Mouse (Mus musculus) urinary bladder, postnatal 4 days (tissue): ENCODE data around the gene Klhl31.

Experiments
- DNase-seq, 2 experiments: peaks; one replicate each; pipeline ENCODE4 v3.0.0; 2021 to 2022; ENCODE audit warnings: low spot score in 2 of 2

Gene Klhl31

DNA sequence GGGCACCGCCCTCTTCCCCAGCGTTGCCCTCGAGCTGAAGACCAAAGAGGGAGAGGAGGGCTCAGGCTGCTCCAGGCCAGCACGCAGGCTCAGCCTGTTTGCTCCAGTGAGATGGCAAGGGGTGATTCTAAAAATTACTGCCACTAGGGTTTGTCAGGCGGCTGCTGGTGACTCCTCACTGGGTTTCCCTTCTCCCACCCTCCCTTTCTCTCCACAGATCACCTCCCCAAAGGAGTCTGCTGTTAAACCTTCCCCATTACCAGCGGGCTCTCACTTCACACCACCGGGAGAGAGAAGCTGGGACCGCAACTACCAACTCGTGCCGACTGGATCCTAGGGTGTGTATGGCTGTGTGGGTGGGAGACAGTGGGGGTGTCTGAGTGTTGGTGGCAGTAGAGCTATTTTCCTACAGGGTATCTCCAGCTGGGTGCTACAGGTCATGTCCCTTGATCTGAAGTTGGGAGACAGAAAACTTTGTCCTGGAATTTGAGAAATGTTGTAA lies at the start of gene Klhl31:
TSS of gene Klhl31 (plus strand) at position 51 of the 502 bp plus-strand sequence.
- no peak for DNase-seq

DNA sequence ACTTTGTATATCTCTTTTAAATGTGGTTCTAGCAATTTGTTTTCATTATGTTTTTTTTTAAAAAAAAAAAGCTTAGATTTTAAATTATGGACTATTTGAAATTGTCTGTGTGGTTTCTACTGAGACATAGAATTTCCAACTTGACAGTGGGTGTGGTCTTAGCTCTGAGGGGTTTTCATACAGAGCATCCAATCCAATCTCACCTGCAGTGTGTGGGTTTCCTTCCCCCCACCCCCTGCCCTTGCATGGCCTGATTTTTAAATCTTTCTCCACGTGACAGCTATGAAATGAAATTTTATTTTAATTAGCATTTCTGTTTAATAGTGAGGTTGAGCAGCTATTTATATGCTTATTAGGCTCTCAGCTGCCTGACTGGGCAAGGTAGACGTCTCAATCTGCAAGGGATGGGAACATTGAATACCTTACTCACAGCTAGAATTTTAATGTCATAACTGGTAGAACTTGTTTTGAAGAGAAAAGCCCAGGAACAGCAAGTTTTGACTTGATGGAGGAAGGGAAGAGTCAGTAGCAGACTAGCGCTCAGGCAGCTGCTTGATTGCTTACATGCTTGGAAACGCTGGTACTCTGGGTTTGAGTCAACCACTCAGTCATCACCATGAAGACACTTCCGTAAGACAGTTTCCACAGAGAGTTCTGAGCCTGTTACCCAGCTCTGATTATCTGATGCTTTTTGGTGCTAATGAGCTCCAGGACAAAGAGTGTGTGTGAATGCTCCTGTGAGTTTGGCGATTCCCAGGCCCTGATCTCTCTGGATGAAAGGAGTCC lies 49.3 kb upstream of the Klhl31 start:
- no peak for DNase-seq

GRCm38 (mm10) chr9:77587616-77588015 lies 48.7 kb upstream of the Klhl31 start:
- DNase-seq: no peak

DNA sequence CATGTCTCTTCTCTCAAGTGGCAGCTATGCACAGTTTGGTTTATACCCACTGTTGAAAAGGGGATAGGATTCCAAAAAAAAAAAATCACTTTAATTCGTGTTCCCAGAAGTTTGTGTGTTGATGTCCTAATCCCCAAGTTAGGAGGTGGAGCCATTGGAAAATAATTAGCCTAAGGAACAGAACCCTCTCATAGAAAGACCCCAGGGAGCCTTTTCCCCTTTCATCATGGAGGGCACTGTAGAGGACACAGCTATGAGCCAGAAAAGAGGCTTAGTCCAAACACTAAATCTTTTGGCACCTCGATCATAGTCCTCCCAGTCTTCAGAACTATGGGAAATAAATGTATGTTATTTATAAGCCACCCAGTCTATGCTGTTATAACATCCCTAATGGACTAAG lies 46.8 kb upstream of the Klhl31 start:
- DNase-seq: no peak

DNA sequence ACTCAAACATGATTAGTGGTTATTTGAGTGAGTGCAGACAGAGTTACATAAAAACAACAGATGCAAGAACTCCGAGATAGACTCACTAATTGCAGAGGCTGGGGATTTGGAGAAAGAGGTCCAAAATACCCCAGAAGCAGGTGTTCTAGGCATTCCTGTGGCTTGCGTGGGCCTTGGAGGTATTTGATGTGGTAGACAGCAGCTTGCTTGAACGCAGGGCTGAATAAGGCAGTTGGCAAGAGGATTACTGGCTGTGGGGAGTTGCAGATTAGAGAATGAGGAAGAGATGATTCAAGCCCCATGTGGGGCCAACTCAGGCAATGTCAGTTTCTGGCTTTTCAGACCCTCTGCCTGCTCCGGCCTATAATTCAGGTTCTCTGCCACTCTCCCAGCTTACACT lies 43.9 kb upstream of the Klhl31 start:
- no peak for DNase-seq

DNA sequence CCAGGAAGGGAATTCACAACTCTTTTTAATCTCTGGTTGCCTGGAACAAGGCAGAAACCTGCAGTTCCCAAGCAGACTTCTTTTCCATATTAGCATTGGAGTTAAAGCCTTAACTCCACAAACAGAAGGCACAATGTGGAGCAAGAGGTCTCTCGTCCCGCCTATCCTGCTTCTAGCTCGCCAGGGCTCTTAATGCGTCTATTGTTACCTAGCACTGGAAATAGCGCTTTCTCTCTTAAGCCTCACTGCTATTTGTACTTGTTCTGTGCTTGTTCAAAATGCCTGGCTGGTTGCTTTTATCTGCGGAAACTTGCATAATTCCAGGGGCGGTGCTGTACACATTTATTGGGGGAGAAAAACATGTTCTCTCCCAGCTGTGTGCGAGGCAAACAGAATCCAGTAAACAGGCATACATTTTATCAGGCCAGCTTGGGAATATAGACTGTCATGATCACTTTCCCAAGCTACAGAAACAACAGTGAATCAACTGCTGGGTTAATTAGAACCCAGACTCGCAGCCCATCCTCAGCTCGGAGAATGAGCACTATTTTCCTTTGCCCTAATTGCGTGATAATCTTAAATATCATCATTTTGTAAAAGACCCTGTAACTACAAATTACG lies 41.2 kb upstream of the Klhl31 start:
- DNase-seq: no peak

DNA sequence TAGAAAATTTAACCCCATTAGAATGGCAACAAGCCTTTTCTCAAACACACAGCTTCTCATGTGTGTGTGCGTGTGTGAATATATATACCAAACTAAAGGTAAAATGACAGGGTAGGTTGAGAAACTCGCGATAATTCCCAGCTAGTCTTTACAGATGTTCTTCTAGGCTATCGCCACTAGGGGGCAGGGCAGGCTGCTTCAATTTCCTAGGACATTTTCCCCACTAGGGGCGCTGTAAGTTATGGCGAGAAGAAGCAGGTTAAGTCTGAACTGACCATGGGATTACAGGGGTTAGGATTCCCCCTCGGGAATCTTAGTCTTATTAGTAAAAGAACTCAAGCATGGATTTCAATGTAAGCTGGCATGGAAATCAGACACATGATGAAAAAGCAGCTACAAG lies 39.9 kb upstream of the Klhl31 start:
- peak; percentile 52 to 71 for DNase-seq

- DNase-seq: no peak
Measured at GRCm38 (mm10) chr9:77598560-77598959, 37.7 kb upstream of the Klhl31 start.

DNA sequence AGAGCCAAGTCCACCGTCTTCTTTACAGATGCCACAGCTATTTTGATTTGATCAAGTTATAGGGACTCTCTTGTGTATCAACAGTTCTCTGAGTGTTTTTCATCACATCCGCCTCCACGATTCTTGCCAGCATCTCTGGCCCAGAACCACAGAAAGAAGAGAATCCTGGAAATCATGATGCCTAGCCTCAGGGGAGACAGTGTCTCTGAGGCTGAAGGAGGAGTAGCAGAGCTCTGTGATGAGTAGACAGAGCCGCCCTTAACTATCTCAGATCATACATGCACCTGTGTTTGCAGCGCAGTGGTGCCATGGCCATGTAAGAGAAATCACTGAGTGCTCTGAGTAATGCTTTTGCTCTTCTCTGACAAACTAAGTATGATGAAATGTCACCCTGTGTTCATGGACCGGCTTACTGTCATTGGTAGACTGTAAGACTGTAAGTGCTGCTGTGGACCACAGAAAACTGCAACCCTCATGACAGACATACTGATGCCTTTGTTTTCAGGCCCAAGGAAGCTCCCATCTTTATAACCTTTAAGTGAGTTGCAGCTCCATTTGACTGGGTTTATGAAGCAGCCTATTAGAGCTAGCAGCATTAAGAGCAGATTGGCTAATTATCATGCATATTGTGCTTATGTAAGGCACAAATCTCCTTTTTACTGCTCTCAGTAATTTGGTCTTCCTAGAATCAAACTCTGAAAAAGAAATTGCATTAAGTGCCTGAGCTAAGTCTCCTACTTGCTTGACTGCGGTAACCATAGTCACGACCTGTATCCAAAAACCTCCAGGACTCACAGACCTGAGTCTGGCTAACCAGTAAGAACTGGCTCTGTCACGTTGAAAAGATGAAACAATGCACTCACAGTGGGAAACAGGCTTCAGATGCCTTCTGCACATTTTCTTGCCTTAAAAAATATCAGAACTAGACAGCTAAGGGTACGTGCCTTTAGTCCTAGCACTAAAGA lies 33.7 kb upstream of the Klhl31 start:
- no peak for DNase-seq

DNA sequence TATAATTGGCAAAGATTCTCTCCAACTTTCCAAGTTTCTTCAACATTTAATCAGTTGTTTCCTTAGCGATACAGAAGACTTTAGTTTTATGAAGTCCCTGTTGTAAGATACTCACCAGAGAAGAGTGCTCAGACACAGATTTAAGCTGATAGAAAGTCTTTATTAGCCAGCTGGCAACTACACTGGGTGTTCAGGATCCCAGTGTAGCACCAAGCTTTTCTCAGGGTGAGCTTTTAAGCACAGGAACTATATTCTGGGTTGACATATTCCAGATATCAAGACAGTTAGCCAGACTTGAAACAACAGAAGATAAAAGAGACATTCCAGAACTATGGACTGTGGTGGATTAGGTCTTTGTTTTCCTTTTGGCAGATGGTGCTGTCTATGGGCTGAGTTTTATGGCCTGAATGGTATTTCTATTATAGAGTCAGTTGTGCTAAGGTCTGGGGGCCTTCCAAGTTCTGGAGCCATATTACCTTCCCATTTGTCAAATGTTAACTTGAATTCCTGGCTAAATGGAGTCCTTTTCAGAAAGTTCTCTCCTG lies 32.3 kb upstream of the Klhl31 start:
- no peak for DNase-seq

- no peak for DNase-seq
Measured at GRCm38 (mm10) chr9:77607295-77607694, 29.0 kb upstream of the Klhl31 start.

- no peak for DNase-seq
Measured at GRCm38 (mm10) chr9:77607840-77608239, 28.5 kb upstream of the Klhl31 start.

GRCm38 (mm10) chr9:77610811-77611210 lies 25.5 kb upstream of the Klhl31 start:
- DNase-seq: no peak

DNA sequence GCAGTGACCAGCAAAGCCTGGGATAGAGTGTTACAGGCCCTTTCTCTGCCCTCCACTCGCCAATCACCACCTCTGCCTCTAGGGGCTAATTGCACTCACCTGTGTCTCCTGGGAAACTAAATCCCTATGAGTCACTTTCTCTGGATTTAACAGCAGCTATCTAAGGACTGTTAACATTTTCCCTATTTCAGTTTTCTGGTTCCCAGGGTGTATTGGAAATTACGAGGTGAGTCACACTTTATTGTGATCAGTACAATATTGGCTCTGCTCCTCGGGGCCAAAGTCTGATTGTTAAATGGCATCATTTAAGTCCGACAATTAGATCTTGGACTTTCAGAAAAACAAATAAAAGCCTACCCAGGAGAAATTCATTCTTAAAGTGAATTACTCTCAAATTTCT lies 24.0 kb upstream of the Klhl31 start:
- no peak for DNase-seq

DNA sequence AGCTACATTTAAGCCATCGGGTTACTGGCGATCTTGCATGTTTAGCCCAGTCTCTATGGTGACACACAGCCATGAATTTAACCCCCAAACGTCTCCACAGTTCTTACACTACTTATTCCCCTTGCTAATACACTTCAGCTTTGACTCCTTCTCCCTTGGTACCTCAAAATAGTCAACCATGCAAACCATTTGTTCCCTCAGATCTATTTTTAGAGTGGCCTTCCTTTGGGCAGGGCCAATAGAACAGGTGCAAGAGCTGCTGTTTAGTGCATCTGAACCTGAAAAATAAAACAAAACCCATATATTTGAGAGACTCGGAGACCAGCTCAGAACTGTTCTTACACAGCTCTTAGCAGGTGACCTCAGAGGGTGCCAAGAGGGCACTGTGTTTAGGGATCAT lies 20.4 kb upstream of the Klhl31 start:
- DNase-seq: no peak

GRCm38 (mm10) chr9:77616796-77617195 lies 19.5 kb upstream of the Klhl31 start:
- no peak for DNase-seq

DNA sequence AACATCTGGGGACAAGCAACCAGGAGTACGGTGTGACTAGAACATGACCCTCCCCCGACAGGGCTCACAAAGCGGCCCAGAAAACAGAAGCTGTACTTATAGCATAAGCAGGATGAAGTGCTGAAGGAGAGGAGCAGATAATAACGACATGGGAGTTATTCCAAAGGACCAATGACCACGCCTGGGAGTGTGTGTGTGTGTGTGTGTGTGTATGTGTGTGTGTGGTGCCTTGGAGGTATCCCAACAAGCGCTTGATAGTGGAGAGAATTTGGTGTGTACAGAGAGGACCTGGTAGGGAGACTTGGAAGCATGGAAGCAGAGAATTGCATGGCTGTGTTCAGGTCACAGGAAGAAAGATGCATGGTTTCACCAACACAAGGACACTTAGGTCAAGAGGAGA lies 18.5 kb upstream of the Klhl31 start:
- DNase-seq: no peak

DNA sequence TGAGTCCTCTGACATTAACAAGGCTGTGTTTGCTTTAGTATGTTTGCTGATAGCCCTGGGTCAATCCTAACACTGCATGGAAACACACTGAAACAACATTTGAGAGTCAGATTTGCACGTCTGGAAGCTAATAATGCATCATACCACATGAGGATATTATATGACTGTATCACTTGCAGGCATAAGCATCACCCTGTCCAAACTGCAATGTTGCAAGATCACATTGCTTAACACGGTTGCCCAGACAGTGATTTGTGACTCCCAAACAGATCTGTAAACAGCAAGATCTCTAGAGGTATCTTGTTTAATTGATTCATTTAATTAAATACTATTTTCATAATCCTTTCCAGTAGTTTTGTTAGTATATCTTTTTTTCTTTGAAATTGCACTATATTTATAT lies 17.9 kb upstream of the Klhl31 start:
- no peak for DNase-seq

- DNase-seq: no peak
Measured at GRCm38 (mm10) chr9:77620077-77620476, 16.2 kb upstream of the Klhl31 start.

DNA sequence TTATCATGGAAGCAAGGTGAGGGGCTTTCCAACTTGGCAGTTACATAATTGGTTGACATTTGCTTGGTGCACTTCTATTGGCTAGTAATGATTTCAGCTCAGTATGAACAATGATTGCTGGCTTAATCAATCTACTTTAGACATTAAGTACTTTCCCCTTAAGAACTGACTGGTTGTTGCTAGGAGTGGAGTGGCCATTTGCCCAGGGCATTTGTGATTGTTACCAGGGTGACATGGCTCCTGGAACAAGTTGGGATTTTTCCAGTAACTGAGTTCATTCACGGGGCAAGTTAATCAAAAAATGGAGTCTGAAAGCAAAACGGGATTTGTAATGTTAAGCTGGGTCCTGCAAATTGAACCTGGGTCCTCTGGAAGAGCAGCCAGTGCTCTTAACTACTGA lies 15.8 kb upstream of the Klhl31 start:
- DNase-seq: no peak

DNA sequence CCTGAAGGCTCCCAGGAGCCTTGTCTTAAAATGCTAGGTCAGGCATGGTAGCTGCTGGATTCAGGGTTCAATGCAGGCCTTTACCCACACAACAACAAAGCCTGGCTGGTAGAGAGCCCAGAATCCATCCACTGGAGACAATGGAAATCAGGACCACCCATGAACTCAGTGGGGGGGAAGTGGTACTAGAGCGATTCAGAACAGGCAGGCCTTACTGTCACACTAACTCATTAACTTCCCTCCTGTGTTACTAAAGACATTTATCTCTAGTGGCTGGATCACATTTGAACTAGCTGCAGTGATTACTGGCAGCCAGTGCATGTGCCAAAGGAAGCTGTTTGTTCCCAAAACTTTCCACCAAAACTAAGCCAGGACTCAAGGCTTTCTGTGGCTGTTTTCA lies 13.4 kb upstream of the Klhl31 start:
- DNase-seq: no peak
